Mouse (Mus musculus) B cell, adult 2 months (primary cell): ENCODE results near the gene Tpgs1.

Source experiments
- DNase-seq, 2 experiments: peaks; one replicate each; pipeline ENCODE4 v3.0.0; 2022

Gene Tpgs1

DNA sequence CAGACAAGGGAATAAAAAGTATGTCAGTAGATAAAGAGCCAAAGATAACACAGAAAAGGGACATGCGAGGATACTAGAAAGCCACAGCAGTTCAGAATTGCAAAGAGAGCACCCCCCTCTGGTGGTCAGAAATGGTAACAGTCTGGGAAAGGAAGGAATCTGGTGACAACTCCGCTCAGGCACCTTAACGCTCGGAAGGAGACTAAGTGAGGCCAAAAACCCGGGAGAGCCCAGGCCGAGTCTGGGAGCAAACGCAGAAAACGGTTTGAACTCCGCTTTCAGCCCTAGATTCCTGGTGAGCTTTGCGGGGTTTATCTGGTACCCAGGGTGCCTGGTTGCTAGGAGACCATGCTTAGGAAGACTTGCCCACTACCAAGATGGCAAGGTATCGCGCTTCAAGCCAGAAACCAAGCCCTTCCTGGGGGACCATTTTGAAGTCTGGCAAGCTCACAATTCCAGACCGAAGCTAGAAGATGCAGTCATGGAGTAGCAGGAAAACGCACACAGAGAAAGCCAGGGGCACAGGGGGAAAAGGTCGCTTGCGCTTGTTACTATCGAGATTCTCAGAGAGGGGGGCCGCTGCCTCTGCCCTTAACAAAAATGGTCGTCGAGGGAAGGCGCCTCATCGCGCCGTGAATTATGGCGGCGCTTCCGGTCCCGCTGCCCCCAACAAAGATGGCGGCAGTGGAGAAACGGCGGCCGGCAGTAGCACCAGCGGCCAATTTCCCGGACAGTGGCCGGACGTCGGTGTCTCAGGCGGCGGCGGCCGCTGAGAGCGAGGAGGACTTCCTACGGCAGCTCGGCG lies at the start of gene Tpgs1:
Gene Tpgs1 (plus strand): TSS at position 599 of the 805 bp plus-strand sequence.
- peak; percentile 90 to 91 for DNase-seq

DNA sequence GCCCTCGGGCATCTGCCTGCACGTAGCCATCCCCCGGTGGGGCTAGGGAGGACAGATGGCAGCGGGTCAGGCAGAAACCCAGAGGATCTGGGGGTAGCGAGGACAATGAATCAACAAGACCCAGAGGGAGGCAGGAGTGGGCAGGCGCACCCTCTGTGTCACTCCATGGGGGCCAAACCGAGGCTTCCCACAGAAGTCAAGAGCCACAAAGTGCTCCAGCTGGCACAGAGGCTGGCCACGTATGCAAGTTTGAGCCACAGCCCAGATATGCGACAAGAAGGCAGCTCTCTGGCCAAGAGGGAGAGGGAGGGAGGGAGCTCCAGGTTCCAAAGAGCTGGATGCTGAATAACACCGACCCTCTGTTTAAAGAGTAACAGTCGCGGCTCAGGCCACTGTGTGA lies 45.2 kb upstream of the Tpgs1 start:
- DNase-seq: no peak

DNA sequence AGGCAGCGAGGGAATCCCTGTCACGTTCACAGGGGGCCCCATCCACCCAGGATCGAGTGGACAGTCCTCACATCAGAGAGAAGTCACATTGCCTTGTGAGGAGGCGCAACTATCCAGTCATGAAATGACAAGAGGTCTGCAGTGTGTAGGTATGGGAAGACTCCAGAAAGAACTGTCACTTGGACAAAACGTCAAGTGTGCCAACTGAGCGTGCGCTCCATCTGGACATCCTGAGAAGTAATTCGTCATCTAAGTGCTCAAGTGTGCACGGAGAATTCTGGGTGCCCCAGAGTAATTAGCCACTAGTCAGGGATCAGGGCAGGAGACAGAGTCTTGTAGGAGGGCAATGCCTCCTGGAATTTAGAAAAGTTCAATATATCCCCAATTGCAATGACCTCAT lies 43.8 kb upstream of the Tpgs1 start:
- DNase-seq: no peak

DNA sequence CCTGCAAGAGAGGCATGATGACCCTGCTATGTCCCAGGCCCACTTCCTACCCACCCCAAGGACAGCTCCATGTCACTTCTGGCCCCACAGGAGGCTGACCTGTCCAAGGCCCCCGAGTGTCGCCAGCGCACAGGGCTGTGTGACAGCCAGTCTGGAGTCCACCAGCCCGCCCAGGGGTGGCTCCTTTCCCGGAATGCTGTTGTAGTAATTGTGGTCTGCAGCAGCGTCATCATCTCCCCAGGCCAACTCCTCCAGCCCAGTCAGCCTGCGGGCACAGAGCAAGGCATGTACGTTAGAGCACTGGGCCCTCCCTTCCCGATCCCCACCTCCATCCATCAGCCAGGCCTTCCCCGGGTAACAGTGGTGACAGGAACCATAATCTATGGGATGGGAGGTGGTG lies 43.0 kb upstream of the Tpgs1 start:
- no peak for DNase-seq

DNA sequence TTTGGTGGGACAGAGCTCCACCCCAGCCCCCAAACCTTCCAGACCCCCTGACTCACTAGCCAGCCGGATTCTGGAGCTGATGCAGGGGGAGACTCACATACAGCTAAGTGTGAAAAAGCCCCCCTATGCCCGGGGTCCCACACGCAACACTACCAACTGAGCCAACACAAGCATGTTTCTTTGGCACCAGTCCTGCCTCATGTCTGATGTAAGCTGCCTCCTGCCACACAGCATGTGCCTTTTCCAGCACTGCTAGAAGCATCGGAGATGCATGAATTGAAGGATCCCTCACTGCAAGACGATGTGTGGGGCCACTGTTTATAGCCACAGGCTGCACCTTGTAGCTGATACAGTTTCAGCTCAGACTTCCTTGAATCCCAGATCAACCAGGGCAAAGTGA lies 40.8 kb upstream of the Tpgs1 start:
- DNase-seq: no peak

DNA sequence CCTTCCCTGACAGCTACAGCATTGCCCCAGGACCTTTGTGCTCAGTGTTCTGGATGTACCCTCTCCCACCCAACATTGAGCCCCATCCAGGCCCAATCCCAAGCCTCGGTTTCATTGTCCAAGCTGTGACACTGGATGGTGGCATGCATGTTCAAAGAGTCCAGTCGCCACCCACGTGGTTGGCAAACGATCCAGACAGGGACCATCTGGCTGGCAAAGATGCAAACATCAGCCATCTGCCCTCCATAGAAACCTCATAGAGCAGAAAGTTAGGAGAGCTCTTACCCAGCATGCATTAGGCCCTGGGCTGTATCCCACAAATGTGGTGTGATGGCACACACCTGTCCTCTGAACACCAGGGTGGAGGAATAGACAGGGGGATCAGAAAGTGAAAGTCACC lies 37.7 kb upstream of the Tpgs1 start:
- DNase-seq: no peak

DNA sequence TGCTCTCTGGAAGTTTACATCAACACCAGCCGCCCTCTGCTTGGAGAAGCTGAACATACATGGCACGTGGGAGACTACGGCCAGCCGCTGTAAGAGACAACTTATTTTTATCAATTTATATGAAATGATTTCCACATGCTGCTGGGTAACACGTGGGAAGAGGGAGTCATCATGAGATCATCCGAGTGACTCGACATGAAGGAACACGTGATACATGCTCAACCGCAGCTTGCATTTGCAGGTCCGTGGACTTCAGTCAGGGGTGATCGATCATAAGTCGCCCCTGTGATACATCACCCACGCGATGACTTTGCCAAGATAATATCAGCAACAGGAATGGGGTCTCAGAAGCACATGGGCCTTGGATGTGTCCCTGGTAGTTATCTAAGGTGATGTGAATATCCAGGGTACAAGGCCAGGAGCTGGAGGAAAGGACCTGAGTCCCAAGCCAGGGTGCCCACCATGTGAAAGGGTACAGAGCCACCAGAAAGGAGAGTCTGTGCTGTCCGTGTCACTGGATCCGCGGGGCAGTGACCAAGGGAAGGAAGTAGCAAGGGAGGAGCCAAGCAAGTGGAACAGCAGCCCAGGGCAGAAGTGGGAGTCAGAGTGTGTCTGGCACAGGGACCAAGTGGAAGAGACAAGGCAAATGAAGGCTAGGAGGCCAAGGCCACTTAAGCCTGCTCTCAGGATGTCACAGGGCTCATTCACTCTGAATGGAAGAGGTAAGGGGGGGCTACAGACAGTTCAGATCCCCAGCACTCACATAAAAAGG lies 36.0 kb upstream of the Tpgs1 start:
- no peak for DNase-seq

DNA sequence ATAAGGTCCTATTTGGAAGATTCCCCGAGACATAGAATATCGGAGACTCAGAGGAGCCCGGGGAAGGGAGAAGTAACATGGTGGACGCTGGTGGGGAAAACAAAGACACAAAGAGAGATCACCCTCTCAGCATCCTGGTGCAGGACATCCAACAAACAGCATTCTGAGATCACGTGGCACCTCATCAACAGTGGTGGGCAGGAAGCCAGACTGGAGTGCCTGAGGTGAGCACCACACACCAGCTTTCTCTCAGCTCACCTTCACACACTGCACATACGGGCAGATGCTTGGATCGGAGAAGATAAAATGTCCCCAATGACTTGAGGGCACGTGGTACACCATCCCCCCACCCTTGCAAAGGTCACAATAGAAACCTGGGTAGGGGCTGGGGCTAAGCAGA lies 32.9 kb upstream of the Tpgs1 start:
- DNase-seq: no peak

DNA sequence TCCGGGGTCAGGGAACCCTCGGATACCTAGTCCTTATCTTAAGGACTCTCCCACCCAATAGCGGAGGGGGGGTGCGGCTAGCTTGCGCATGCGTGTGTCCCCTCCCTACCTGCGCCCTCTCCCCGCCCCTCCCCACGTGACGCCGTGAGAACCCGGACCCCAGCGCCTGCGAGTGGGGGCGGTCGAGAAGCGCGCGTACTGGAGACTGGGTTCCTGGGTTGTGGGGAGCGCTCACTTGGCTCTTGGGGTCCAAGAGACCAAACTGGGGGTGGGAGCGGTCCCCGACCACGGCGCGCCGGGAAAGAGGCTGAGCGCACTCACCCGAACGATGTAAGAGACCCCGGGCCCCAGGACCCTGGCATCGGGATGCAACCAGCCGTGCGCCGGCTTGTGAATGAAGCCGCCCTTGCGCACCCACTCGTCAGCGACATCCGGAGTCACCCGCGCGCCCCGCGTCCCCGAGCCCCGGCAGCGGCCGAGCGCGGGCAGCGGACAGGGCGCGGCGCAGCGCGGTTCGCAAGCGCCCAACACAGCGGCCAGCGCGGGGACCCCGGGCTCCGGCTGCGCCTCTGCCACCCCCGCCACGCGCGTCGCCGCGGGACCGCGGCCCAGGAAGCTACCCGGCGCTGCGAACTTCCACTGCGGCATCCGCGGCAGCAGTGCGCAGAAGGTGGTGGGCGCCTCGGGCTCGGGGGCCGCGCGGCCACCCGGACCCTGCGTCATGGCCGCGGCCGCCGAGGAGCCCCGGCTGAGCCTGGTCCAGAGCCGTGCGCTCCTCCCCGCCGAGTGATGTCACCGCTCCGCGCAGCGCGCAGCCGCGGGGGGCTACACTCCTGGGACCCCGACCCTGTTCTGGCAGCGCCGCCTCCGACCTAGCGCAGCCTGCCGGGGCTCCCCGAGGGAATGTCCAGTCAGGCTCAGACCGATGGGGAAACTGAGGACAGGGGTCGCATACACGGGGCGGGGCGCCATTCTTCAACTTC lies 31.8 kb upstream of the Tpgs1 start, which contains the start of gene Shc2:
Gene Shc2 (minus strand): TSS at position 791 of the 983 bp plus-strand sequence.
- no peak for DNase-seq

DNA sequence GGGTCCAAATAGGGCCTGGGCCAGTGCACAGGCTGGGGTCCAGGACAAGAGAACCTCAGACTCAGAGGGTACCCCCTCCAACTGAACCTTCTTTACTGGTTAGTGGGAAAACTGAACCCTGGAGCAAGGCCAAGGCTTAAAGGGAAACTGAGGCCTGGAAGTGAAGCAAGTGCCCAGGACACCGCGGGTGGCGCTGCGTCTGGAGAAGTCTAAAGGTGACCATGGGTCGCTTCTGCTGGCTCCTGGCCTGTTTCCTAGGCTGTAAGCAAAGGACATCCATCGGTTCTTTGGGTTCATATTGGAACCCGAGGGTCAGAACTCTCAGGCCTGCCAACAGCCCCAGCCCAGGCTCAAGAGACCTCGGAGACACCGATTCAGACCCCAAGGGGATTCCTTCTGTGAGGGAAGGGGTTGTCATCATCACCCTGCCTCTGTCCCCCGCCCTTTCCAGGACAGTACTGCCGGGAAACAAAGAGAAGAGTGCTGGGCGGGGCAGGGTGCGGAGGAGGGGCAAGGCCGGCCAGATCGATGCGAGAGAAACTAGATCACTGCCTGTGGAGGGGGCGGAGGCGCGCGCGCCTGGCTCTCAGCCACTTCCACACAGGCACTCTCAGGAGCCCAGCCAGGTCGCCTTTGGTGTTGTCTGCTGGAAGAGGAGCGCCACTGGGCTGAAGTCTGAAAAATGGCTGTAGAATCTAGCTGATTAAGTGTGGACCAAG lies 30.5 kb upstream of the Tpgs1 start:
- no peak for DNase-seq

DNA sequence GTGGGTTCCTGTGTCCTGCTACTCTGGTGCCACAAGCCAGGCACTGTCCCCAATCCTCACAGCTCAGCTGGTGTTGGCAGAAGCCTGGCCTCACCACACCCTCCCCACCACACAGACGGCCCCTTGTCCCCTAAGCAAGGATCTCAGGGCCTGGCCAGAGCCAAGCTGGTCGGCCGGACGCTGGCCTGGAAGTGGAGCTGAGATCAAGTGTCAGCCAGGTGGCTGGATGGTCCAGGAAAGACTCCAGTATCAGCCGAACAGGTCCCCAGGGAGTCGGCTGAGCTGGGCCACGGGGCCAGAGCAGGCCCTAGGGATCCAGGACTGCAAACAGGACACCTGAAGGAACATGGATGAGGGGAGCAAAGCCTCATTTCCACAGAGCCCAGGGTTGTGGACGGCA lies 23.5 kb upstream of the Tpgs1 start, which contains the start of gene Odf3l2:
Gene Odf3l2 (minus strand): TSS at position 28 of the 400 bp plus-strand sequence.
- no peak for DNase-seq

DNA sequence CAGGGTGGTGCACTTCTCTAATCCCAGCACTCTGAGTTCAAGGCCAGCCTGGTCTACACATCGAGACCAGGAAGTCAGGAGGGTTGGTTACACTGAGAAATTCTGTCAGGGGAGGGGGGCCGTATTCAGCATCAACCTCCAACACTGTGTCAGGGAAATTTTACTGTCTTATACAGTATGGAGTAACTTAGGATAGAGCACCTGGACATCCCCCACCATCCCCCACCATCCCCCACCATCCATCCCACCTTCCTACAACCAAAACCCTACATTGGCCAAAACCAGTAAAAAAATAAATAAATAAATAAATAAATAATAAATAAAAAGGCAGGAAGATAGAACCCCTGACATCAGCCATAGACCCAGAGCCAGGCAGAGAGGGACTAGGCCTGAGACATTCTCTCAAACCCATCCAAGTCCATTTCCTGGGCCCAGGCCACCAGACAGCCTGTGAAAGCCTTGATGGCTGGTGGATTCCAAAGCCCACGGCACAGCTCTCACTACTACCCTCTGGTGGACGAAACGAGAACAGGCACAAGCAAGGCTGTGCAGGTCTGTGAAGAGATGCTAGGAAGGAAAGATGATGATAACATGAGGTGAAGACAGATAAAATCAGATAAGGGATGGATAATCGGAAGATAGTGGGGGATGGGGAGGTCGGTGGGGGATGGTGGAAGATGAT lies 20.0 kb upstream of the Tpgs1 start:
- peak; percentile 73 to 76 for DNase-seq

DNA sequence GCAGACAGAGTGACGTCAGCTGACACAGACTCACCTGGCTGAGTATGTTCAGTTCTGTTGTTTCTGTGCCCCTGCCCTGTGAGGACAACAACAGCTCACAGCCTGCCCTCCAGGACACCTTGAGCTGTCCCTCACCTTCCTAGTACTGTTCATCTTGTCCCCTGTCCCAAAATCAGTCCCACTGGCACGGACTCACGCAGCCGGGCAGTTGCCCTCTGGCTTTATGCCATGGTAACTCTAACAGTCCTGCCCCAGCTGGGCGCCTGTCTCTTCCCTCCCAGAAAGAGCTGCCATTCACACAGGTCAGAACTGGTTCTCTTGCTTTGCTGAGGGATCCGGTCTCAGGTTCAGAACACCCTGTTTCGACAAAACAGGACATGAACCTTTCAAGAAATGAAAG lies 16.4 kb upstream of the Tpgs1 start:
- no peak for DNase-seq

DNA sequence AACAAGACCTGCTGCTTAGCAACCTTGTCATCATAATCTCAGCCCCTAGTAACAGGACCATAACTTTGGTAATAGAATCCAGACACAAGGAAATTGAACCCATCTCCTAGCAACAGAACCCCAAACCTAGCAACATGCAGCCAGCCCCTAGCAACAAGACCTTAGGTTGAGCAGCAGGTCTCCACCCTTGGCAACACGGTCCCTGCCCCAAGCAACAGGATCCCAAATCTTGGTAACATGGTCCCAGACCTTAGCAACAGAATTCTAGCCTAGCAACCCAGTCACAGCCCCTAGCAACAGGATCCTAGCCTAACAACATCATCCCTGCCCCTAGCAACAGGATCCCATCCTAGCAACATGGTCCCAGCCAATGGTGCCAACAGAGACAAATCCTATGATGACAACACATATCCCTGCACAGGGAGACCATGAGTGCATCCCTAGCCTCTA lies 14.2 kb upstream of the Tpgs1 start:
- no peak for DNase-seq

DNA sequence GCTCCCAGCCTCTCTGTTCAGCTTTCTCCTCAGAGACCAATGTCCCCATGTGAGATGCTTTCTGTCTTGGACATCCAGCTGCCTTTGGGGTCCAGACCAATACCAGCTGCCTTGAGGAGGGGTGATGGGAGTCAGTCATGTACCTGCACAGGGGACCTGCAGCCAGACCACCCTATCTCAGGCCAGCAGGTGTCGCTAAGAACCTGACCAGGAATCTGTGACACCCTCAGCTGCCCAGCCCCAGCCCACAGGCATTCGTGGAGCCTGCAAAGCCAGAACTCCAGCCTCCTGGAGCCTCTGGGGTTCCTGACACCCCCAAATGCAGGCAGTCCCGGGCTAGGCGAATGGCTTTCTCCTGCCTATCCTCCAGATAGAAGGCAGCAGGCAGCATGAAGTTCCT lies 10.3 kb upstream of the Tpgs1 start:
- DNase-seq: peak; percentile 24 to 33

DNA sequence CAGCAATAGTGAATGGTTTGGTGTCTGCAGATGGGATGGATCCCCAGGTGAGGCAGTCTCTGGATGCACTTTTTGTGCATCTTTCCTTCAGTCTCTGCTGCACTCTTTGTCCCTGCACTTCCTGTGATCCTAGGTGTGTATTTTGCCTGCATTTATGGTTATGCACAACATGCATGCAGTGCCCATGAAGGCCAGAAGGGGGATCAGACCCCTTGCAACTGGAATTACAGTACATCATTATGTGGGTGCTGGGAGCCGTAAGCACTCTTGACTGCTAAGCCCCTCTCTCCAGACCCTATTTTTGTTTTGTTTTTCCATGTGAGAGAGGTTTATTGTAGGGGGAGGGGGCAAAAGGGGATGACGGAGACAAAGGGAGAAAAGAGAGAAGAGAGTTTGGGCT lies 8.9 kb upstream of the Tpgs1 start:
- DNase-seq: peak; percentile 32 to 36

DNA sequence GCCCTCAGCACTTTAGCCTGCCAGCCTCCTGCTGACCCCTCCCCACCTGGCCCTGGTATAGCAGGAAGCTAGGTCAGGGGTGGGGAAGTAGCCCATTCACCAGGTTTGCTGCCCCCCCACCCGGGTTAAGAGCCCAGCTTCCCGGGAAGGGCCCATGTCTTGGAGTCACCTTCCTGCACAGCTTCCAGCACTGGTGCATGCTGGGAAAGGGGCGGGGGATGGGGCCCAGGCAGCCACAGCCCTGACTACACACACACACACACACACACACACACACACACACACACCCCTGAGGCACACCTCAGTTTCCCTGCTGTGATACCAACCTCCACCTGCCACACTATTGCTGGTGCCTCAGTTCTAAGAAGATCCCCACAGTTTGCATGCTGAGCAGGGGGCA lies 7.3 kb upstream of the Tpgs1 start:
- DNase-seq: no peak

DNA sequence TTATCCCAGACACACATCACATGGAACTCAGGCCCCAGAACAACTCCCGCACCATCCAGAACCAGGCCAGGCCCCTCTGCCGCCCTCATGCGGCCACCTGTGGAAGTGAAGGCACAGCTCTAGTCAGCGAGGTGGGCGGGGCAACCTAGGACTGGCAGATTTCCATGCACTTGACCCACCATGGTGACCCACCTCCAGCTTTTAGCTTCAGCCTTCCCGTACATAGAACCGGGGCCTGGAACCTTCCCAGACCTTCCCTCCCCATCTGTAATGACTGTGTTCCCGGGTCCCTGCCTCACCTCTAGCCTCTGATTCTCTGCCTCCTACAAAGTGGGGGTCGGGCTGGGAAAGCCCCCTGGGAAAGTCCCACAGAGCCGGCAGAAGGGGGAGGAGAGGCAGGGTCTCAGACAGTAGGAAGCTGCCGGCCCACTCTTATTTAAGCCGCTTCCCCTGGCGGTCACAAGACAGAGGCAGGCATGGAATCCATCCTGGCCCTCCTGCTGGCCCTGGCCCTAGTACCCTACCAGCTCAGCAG lies 5.0 kb upstream of the Tpgs1 start, which contains the start of gene Madcam1:
Gene Madcam1 (plus strand): TSS at position 429 of the 535 bp plus-strand sequence.
- peak; percentile 84 to 85 for DNase-seq

DNA sequence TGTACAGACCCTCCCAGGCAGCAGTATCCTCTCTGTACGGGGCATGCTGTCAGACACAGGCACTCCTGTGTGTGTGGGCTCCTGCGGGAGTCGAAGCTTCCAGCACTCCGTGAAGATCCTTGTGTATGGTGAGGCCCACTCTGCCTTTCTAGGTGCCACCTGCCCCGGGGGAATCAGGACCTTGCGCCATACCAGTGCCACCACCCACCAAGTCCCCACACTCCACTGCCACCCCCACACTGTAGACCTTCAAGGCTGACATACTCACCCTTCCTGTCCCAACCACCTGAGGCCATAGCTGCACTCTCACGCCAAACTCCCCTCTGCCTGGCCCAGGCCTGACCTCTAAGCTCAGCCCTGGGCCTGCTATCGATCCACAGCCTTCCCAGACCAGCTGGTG lies 4.1 kb upstream of the Tpgs1 start:
- no peak for DNase-seq

DNA sequence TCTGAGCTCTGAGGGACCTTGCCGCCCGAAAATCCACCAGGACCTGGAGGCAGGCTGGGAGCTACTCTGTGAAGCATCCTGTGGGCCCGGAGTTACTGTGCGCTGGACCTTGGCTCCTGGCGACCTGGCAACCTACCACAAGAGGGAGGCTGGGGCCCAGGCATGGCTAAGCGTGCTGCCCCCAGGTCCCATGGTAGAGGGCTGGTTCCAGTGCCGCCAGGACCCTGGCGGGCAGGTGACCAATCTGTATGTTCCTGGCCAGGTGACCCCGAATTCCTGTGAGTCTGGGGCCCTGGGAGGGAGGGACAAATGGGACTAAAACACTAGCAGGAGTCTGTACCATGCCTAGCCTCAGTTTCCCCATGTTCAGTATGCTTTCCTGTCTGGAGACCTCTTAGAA lies 2.7 kb upstream of the Tpgs1 start:
- DNase-seq: no peak

DNA sequence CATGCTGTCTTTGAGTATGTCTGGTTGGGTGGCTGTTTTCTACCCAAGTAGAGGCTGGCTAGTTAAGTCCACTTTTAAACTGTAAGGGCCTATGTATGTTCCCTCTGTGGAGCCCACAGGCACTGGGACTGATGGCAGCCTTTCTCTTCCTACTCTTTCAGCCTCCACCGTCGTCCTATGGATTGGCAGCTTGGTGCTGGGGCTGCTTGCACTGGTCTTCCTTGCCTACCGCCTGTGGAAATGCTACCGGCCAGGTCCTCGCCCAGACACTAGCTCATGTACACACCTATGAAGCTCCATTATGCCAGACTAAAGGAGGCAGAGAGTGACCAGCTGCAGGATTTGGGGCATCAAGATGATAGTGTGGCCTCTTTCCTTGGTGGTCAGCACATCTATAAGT lies 1.1 kb upstream of the Tpgs1 start:
- DNase-seq: no peak
